Mouse (Mus musculus) brain, embryonic 14.5 days (tissue): ENCODE results near the gene Cemip2. TPM values are rescaled to one million over a fixed set of nuclear protein-coding genes. Genes with fewer than 3 reads are reported as not detected.

Experiments used
- DNase-seq: peaks from one replicate; pipeline ENCODE4 v3.0.0-alpha.2; 2011; ENCODE audit warnings: low read depth
- CTCF ChIP-seq: fragments of 200-500 bp; IDR thresholded peaks from 2 replicates; pipeline ENCODE4 v1.5.1; 2012; ENCODE audit warnings: inconsistent platforms, mild to moderate bottlenecking, moderate library complexity, borderline replicate concordance; ENCODE audit not compliant: insufficient read depth, insufficient read length; ENCODE audit errors: extremely low read depth
- POLR2A ChIP-seq: fragments of 200-500 bp; IDR thresholded peaks from 2 replicates; pipeline ENCODE4 v1.6.1; 2012; ENCODE audit warnings: mild to moderate bottlenecking, inconsistent platforms, borderline replicate concordance; ENCODE audit not compliant: poor library complexity, insufficient read depth, insufficient read length, severe bottlenecking; ENCODE audit errors: extremely low read depth
- polyA plus RNA-seq: library from polyadenylated mRNA; depleted of rRNA; stranded (reverse); fragments of >200 nt; gene quantifications from 2 replicates; pipeline ENCODE4 v1.2.3, GENCODE M21; 2012; rRNA removed

Cemip2 gene
- polyA plus RNA-seq = 24.0 and 34.9 TPM in 2 replicates

DNA sequence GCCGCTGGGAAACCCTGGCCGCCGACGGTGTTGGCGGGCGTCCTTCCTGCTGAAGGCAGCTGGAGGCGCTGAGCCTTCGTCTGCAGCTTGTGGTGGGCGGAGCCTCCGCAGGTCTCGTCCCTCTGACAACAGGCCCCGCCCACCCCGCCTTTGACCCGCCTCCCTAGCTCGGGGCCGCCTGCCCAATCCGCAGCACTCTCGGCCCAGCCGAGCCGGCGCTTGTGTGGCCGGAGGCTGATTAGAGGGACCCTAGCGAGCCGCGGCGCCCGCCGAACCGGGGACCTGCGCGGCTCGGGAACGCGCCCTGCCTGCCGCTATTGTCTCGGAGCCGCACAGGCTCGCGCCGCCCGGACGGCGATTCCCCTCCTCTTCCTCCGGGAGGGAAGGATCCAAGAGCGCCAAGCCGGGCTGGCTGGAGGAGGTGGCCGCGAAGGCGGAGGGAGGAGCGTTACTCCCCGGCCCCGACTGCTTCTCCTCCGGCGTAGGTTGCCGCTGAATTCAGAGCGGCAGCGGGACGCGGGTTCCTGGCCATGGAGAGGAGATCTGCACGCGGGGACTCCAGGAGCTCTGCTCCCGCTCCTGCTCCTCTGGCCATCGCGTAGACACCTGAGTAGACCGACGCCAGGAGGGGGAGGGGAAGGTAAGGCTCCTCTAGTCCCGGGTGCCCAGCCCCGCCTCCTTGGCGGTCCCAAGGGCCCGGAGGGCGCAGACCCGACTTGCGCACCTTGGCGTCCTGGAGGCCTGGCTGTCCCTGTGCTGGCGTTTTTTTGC lies at the start of gene Cemip2:
TSS of gene Cemip2 (plus strand) at position 196 of the 771 bp plus-strand sequence.
- TF ChIP-seq CTCF = peak; percentile 43; the same call in 1 of the 2 replicates
- peak; percentile 98 for TF ChIP-seq POLR2A
- DNase-seq = peak; percentile 98

DNA sequence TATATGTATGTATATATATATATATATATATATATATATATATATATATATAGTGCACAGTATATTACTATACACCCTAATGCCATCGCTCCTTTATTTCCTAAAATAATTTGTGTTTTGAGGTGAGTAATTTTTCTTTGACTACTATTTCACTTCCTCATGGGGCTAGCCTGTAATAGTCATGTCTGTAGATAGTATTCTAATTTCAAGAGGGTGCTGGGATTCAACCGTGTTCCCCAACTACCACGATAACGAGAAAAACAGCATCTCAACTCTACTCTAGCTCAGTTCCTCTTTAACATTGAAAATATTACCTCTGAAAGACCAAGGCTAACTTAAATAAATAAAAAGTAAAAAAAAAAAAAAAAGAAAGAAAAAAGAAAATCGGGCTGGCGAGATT lies 49.8 kb upstream of the Cemip2 start:
- DNase-seq = no peak
- no peak for TF ChIP-seq CTCF

DNA sequence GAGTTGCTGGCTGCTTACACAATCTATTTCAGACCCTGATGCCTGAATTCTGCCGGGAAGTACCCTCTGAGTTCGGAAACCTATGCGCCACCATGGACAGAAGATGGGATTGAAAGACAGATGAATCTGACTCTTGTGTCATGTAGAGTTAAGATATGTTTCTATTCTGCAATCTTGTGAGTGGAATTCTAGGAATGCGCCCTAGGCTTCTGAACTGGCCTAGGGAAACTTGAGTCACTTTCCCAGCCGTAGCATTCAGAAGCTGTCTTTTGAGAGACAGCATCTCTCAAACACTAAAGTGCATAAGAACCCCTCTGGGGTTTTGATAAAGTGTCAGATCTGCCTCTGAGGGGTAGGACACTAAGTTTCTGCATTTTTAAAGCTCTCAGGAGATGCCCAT lies 46.3 kb upstream of the Cemip2 start:
- DNase-seq = no peak
- TF ChIP-seq POLR2A = no peak

DNA sequence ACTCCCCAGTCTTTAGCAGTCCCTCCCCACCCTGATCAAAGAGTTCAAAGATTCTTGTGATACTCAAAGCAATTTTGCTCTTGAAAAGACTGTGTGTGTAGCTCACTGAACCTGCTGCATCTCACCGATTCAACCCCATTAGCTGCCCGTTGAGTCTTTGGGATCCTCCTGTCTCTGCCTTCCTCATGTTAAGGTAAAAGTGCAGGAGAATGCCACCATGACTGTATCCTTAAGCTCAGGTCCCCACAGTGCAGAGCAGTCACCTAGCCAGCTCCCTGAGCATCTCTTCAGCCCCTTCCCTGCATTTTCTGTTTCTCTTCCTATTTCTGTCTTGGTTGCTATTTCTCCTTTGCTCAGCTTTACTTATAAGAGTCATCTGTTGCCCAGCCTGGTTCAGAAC lies 45.0 kb upstream of the Cemip2 start:
- TF ChIP-seq CTCF (no peak), POLR2A (no peak)
- DNase-seq = no peak

DNA sequence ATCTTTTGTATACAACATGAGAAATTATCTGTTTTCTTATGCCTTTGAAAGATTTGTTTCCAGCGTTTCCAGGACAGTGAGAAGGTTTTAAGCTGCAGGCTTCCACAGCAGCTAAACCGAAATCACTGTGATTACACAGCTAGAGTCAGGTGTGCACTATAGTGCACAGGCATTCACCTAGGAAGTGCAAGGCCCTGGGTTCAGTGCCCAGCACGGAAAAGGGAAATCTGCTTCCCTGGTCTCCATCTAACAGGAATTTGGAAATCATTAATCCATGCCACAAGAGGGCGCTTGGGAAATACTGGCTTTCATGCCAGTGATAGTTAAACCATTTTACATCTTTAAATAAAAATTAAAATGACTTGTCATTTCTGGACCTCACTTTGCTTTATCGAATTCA lies 44.0 kb upstream of the Cemip2 start:
- TF ChIP-seq POLR2A = no peak
- peak; percentile 49; the same call in 1 of the 2 replicates for TF ChIP-seq CTCF

DNA sequence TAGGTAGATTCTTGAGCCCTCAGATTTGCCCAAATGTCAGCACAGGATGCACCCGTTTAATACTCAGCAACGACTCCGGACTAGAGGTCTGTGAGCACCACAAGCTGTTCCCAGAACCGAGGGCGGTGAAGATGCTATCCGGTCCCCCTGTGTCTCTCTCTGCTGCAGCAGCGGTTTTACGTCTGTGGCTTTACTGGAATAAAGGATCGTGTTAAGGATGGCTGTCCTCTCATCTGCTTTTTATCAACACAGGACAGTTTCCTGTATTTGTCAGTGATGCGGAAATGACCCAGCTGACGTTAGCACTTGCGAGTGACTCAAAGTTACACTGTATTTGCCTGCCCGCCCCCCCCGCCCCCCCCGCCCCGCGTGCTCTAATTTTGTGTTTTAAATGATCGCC lies 40.7 kb upstream of the Cemip2 start:
- DNase-seq = no peak
- TF ChIP-seq POLR2A = no peak
- no peak for TF ChIP-seq CTCF

More for the DNA sequence above, 44.0 kb upstream of the Cemip2 start:
- DNase-seq = peak; percentile 72

DNA sequence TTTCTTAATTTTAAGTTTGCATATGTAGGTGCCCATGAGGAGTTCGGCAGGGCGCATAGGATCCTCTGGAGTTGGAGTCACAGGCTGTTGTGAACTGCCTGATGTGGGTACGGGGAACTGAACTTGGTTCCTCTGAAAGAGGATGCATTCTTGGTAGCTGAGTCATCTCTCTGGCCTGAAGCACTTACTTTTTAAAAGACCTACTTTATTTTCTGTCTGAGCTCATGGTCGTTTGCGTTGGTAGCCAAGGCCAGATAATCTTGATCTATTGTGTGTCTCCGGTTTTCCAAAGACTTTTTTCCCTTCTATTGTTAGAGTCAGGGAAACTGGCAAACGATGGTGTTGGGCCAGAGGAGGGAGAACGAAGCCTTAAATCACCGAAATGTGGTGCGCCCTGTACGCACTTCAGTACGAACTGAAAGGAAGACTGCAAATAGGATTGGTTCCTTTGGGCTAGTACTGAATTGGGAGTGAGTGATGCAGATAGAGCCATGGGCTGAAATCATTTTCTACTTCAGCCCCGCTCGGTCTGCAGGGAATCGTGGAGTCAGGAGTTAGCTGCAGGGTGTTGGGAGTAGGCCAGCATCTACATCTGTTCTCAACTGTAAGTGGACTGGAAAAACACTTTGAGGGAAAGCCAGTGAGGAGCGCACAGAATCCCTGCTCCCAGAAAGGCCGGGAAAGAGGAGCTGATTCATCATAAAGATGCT lies 40.1 kb upstream of the Cemip2 start:
- TF ChIP-seq POLR2A = no peak
- no peak for TF ChIP-seq CTCF
- DNase-seq = peak; percentile 90

DNA sequence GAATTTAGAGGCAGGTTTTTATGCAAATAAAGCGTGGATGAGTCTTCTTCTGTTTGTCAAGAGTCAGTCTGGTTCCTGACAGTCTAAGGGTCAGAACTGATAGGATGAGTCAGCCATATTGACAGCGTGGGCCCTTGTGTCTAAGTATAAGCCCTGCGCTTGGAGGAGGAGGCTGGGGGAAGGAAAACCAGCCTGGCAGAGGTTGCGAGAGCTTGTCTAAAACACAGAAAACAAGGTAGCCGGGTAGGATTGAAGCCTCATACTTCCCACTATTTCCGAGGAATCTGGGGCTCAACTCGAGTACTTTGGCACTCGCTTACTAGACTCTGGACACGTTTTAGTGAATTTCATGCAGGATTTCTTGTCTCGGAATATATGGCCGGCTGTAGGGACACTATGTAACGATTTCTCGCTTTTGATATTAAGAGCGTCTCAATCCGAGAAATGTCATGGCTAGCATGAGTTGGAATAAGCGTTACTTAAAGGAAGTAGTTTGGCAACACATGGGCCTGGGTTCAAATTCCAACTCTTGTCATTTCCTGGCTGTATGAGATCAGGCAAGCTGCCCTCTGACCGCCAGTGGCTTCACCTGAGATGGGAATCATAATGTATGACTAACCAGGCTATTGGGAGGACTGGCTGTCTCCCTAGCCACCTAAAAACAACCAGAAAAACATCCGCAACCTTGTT lies 39.4 kb upstream of the Cemip2 start:
- TF ChIP-seq POLR2A (no peak), CTCF (no peak)
- DNase-seq = no peak

DNA sequence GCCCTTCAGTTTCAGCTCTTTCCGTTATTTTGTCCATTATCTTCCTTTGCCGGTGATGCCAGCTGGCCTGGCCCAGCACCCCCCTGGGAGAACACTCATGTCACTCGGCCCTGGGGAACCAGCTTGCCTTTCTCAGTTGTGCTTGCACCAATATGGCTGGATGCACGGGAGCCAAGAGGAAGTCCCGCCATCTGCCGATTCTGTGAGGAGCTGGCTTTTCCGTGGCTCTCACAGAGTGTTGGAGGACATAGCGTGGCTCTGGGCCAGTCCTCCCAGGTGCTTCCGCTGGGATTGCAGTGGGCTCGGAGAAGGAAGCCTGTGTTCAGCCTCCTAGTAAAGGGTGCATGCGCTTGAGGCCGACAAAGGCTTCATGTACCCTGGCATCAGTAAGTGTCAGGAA lies 36.0 kb upstream of the Cemip2 start:
- TF ChIP-seq POLR2A (no peak), CTCF (no peak)
- peak; percentile 91 for DNase-seq

DNA sequence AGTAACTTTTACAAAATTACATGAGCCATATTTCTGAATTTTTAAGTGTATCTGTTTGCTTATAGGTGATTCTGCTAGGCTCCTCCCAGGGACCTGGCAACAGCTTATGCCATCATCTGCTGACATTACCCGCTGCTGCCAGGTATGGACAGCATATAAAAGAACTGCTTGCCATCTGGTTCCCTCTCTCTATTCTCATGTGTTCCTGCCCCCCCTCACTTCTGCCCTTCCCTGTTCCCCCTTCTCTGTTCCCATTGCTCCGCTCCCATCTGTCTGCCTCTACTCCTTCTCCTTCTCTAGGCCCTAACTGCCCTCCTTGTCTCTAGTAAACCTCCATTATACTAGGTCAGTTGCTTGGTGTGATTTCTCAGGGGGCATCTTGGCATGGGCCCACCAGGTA lies 32.6 kb upstream of the Cemip2 start:
- TF ChIP-seq CTCF (no peak), POLR2A (no peak)
- peak; percentile 62 for DNase-seq

DNA sequence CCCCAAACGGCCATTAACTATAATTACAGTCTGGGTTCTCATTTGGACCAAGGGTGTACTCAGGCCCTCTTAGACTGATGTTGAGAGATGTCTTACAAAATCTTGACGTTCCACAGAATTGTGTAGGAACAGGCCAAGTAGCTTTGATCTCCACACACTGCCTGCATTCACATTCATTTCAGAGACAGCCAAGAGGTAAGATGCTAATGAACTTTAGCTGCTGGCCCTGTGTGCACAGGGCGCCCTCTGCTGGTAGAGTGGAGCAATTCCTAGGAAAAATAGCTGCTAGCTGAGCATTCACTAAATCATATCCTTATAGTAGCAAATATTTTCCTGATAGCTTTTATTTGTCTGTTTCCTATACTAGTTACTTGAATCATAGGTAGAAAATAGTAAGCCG lies 30.8 kb upstream of the Cemip2 start:
- TF ChIP-seq POLR2A (no peak), CTCF (peak; percentile 85)
- DNase-seq = peak; percentile 81

DNA sequence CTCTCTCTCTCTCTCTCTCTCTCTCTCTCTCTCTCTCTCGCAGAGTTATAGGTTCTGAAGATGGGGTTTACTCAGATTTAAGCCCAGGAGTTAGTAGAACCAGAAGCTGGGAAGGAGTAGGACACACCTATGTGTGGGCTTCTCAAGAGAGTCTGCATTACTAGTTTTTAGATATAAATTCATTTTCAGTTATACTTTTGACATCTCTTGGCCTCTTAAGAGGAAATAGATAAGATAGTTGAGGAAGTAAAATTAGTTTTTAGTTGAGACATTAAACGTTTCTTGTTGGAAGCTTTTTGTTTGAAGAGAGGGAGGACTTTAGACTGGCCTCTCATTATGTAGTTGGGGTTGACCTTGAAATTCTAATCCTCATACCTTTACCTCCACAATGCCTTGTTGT lies 28.0 kb upstream of the Cemip2 start:
- TF ChIP-seq CTCF (no peak), POLR2A (no peak)
- no peak for DNase-seq

DNA sequence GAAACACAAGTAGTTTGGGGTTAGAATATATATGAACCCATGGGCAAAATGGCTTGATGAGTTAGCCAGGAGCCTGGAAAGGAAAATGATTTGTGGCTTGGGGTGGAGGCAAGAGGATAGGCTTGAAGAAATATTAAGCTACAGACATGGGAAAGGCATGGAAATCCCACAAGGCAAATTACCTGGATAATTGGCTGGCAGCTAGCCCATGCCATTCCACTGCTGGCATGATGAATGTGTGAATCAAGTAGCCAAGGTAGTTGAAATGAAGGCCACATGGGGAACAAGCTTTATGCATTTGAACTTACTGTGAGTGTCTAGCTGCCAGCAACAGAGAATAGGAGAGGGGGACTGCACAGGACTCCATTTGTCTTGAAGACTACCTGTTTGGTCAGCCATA lies 16.5 kb upstream of the Cemip2 start:
- DNase-seq = no peak
- TF ChIP-seq POLR2A (no peak), CTCF (no peak)
